Mouse (Mus musculus) myocyte (in vitro differentiated cells): Measurements from ENCODE around the gene Acer3.

Experiments used
- MYOD1 ChIP-seq, 3 experiments: IDR thresholded peaks; one replicate each; pipeline ENCODE4 v1.6.1; 2011; ENCODE audit warnings: control low read depth in 2 of 3, low read depth in 2 of 3, mild to moderate bottlenecking in 2 of 3, moderate library complexity in 1 of 3; ENCODE audit not compliant: insufficient read length in 2 of 3, control insufficient read depth in 1 of 3
- POLR2A ChIP-seq: IDR thresholded peaks from one replicate; pipeline ENCODE4 v1.6.1; 2011; ENCODE audit warnings: low read depth, mild to moderate bottlenecking, control low read depth, moderate library complexity; ENCODE audit not compliant: insufficient read length

DNA sequence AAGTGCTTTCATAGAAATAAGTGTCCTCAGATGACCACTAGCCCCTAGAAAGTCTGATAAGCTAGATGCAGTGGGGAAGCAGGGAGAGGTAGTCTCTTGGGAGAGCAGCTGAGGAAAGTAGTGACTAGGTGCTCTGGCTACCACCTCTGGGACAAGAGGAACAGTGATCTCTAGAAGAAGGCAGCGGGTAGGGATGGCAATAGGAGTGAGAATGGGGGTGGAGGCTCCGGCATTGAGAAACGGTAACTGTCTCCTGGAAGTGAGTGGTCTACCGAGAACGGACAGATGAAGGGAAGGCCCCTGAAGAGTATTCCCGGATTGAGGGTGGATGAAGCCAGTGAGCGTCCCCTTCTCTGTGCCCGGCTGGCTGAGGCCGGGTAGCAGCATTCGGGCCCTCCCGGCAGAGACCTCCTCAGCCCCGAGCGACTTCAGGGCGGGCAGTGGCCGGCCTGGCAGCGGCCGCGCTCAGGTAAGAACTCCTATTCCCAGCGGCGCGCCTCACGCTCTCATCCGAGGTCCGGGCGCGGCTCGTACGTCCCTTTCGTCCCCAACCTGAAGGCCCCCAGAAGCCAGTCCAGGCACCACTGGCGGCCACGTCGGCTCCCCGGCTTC is 12.3 kb downstream of the Acer3 start:
- no peak for TF ChIP-seq POLR2A
- no peak for TF ChIP-seq MYOD1 (IDR thresholded peaks at IDR 0.05; ENCODE audit: control insufficient read depth in 1 of 3, insufficient read length in 2 of 3, low read depth in 2 of 3)
